Mouse (Mus musculus) lung, adult 2 months (tissue): ENCODE measurements around the gene Ogdh. TPM values are rescaled to one million over a fixed set of nuclear protein-coding genes. Genes with fewer than 3 reads are reported as not detected.
A peak's percentile ranks its signal among the peaks of the same experiment; 100 is the strongest.

Experiments used
- DNase-seq: peaks from one replicate; pipeline ENCODE4 v3.0.0; 2022
- H3K4me1 ChIP-seq: fragments of 200-500 bp; 2 replicates; pipeline ENCODE4 v1.6.1; 2011; ENCODE audit warnings: low read length; ENCODE audit not compliant: control insufficient read depth, insufficient read depth
- H3K4me3 ChIP-seq: fragments of 200-500 bp; replicated peaks from 2 replicates; pipeline ENCODE3; 2011; ENCODE audit warnings: low read depth, mild to moderate bottlenecking, control low read depth, low read length; ENCODE audit errors: extremely low read depth
- CTCF ChIP-seq: fragments of 200-500 bp; IDR thresholded peaks from 2 replicates; pipeline ENCODE4 v1.5.1; 2011; ENCODE audit warnings: mild to moderate bottlenecking, low read length, control low read depth; ENCODE audit not compliant: insufficient read depth
- POLR2A ChIP-seq: fragments of 200-500 bp; IDR thresholded peaks from 2 replicates; pipeline ENCODE4 v1.6.1; 2011; ENCODE audit warnings: low read depth, mild to moderate bottlenecking, control low read depth, low read length, borderline replicate concordance; ENCODE audit errors: extremely low read depth
- WGBS: fragments of 180-500 bp; shearing (Covaris S2); methylation state at CpG from one replicate; pipeline ENCODE4 v1.1.7; 2018; 5-methylcytosine and 5-hydroxymethylcytosine counted together
- polyA plus RNA-seq: library from polyadenylated mRNA; depleted of rRNA; stranded (reverse); fragments of >200 nt; gene quantifications from 2 replicates; pipeline ENCODE4 v1.2.3, GENCODE M21; 2012

Ogdh gene
- polyA plus RNA-seq, 1 experiment = 181 TPM

DNA sequence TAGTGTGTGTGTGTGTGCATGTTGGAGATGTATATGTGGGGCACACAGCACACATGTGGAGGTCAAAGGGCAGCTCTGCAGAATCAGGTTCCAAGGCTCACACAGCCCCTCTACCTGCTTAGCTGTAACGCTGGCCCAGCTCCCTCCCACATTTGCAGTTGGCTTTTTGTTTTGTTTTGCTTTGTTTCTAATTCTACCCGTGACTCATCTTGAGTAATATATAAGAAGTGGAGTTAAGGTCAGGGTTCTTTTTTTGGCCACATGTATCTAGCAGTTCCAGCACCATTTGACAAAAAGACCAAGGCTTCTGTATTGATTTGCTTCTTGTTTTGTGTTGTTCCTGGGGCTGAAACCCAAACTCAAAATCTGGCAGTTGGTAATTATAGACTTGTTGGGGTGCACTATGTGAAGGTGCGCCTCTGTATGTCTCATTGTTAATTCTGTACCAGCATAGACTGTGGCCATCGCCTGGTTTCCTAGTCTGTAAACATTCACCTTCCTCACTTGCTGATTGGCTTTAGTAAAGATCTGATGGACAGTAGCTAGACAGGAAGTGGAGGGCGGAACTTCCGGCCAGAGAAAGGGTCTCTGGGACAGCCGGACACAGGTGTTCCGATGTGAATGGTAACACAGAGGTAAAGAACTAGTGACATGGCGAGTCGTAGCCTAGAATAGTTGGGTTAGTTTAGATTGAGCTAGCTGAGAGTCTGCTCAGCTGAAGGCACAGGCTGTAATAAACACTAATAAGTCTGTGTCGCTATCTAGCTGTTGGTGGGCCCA, 80.1 kb downstream of the Ogdh start:
- no peak for DNase-seq
- H3K4me1 ChIP-seq = no peaks in the 10 kb centered on the region
- H3K4me3 ChIP-seq = no peak overlapping the region
- no peak for TF ChIP-seq POLR2A
- TF ChIP-seq CTCF = no peak
- WGBS = 74% methylated on average over 11 of the region's 11 CpGs

DNA sequence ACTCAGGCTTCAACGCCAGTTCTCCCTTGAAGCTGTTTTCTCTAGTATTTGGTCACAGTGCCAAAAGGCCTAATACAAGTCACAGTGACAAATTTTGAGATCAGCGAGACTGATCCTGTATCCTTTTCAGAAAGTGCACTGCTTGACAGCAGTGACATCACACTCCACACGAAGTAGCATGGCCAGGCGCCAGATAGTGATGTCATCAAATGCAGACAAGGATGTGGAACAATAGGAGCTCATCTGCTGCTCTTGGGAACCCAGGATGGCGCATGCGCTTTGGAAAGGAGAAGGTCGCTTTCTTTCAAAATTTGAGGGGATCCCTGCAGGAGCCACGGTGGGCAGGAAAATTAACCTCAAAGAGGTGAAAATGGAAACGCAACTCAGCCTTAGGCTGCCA, 81.4 kb downstream of the Ogdh start:
- 81% methylated on average over 9 of the region's 9 CpGs for WGBS
- Histone ChIP-seq H3K4me3 (no peak overlapping the region), H3K4me1 (no peaks in the 10 kb centered on the region)
- DNase-seq = no peak
- TF ChIP-seq CTCF = no peak
- TF ChIP-seq POLR2A = no peak

DNA sequence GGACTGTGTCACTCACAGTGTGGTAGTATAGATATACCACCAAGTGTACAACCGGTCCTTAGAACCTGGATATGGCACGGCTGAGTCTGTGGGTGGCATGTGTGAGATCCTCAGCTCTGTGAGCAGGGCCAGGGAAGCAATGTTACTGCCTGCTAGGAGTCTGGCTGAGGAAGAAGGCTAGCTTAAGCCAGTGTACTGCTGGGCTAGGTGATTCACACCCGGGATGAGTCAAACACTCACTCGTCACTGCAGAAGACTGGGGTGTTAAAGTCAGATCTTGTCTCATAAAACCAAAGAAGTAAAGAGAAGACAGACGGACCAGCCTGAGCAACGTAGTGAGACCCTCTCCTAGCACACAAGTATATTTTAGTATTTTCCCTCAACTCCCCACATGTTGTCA, 89.5 kb downstream of the Ogdh start:
- DNase-seq = no peak
- Histone ChIP-seq H3K4me1 (no peaks in the 10 kb centered on the region), H3K4me3 (no peak overlapping the region)
- TF ChIP-seq POLR2A (no peak), CTCF (no peak)
- 82% methylated on average over 6 of the region's 6 CpGs for WGBS

DNA sequence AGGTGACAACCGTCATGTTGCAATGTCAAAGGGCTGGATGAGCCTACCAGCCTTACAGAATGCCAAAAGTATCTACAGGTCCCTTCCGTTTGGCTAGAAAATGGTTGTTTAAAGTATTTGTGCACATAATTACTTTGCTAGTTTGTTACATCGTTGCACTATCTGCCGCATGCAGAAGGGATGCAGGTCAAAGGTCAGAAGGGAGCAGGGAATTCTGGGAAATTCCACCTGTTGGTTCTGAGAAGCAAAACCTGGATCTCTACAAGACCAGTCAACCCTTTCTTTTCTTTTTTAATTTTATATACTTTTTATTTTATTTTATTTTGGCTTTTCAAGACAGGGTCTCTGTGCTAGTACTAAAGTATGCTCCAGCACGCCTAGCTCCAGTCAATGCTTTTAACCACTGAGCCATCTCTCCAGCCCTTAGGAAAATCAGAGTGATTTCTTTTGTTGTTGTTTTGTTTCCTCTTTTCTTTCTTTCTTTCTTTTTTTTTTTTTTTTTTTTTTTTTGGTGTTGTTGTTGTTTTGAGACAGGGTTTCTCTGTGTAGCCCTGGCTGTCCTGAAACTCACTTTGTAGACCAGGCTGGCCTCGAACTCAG, 96.8 kb downstream of the Ogdh start:
- WGBS = 90% methylated on average over 6 of the region's 6 CpGs
- TF ChIP-seq CTCF (no peak), POLR2A (no peak)
- DNase-seq = no peak
- Histone ChIP-seq H3K4me1 (peaks cover 9% of the 10 kb centered on the region; the same call in 1 of the 2 replicates), H3K4me3 (no peak overlapping the region)

DNA sequence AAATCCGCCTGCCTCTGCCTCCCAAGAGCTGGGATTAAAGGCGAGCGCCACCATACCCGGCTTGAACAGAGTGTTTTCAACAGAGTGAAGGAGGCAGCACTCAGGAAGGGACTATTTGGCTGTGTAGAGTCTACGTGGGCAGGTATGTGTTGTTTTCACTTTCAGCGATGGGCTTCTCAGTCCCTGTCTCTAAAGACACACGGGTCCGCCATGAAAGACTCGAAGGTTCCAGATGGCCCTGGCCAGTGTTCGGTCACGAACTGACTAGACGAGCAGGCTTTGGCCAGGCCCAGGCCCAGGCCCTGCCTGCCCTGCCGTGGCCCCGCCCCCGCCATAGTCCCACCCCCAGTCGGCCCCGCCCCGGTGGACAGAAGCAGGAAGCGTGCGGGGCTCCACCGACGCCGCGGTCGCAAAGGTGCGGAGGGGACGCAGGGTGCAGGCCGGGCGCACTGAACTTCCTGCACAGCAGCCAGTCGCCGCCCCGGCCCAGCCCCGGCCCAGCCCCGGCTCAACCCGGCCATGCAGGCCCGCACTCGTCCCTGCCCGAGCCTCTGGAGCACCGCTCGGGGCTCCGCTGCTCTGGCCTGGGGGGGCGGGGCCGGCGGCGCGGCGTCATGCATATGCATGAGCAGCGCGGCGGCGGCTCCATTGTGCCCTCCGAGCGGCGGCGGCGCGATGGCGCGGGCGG, 97.4 kb downstream of the Ogdh start, which contains the start of gene Zmiz2:
Zmiz2 (plus strand) TSS at position 349 of the 688 bp plus-strand sequence.
- TF ChIP-seq CTCF = no peak
- peak; percentile 88 for TF ChIP-seq POLR2A

DNA sequence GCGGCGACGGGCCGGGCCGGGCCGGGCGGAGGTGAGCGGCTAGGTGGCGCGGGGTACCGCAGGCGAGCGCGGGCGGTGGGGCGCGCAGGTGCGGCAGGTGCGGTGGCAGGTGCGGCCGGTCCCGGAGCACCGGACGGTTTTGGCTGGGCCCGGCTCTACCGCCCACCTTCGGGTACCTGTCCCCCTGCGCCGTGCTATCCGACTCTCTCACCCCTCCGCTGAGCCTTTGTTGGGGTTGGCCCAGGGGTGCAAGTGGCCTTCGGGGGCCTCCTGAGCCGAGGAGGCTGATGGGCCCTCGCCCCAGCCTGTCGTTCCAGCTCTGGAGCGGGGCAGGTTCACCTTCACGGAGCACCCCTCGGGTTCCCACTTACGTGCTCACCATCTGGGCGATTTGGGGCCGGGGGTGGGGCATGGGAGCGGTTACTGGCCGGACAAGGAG, 98.1 kb downstream of the Ogdh start:
- TF ChIP-seq POLR2A (no peak), CTCF (no peak)
- Histone ChIP-seq H3K4me1 (peaks cover 9% of the 10 kb centered on the region; the same call in 1 of the 2 replicates), H3K4me3 (peak overlapping the region; percentile 93)
- WGBS = 2% methylated on average over 39 of the region's 43 CpGs
- no peak for DNase-seq

More for the DNA sequence above, 97.4 kb downstream of the Ogdh start, which contains the start of gene Zmiz2:
- H3K4me3 ChIP-seq = peak within 1 kb of the TSS; percentile 93
- WGBS = 6% methylated on average over 58 of the region's 60 CpGs
- DNase-seq = peak; percentile 93
- H3K4me1 ChIP-seq = peaks cover 9% of the 10 kb centered on the region; the same call in 1 of the 2 replicates

DNA sequence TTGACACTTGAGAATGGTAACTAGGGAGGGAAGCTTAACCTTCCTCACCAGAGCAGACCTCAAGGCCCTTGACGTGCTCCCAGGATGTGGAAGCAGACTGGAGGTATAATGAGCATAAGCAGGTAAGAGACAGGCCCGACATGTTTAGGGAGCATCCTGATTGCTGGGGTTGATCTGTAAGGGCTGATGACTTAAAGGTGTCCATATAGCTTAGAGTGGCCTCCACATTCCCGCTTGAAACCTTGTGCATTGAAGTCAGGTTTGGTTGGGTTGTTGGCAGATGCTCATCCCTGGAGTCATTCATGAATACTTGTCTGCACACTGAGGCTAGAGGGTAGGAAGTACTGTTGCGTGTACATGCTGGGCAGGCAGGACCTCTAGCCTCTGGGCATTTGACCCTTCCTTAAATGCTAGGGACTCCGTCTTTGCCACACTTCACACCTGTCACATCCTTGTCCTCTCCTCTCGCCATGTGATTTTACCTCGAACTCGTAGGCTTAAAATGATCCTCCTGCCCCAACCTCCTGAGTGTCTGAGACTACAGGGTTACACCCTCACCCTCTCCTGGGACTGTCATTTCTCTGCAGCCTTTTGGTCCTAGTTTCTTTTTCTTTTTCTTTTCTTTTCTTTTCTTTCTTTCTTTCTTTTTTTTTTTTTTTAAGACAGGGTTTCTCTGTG, 99.1 kb downstream of the Ogdh start:
- peaks cover 9% of the 10 kb centered on the region; the same call in 1 of the 2 replicates for H3K4me1 ChIP-seq
- 76% methylated on average over 8 of the region's 8 CpGs for WGBS
- TF ChIP-seq POLR2A (no peak), CTCF (no peak)
- no peak overlapping the region for H3K4me3 ChIP-seq
- DNase-seq = no peak

DNA sequence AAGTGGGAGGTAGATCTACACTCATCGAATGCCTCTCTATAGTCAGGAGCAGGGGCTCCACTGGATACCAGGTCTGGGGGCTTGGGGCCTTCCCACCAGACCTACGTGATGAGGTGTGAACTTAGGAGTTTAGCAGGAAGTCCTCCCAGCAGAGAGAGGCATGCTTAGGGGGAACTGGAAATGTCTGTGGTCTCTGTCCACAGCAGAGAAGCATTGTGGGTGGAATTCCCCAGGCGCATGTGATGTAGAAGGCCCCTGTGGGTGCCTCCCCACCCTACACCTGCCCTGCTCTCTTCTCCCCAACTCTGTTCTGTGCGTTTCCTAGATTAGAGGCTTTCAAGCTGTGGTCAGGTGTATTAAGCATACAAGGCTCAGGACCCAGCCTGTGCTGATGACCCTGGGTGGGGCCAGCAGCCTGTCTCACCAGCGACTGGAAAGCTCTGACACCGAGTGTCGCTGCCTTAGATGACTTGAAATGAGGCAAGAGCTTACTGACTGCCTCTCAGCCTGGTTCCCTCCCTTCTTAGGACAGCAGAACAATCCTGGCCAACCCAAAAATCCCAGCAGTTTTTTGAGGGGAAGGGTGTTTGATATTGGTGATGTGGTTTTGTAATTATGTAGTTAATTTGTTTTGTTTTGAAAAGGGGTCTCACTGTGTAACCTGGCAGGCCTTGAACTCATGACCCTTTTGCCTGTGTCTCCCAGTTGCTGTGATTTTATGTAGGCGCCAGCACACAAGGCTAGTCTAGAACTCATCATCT, 100.3 kb downstream of the Ogdh start:
- 75% methylated on average over 8 of the region's 8 CpGs for WGBS
- no peak for TF ChIP-seq POLR2A
- TF ChIP-seq CTCF = no peak
- Histone ChIP-seq H3K4me3 (no peak overlapping the region), H3K4me1 (peaks cover 9% of the 10 kb centered on the region; the same call in 1 of the 2 replicates)
- no peak for DNase-seq
